Mouse (Mus musculus) left cerebral cortex, postnatal 14 days (tissue): ENCODE measurements at regions not wholly inside any gene's neighbourhood (a gene's known extent, or its start where the extent isn't known, plus 50 kb on each side); places are given as distances from the start of the nearest gene placed in this dataset.
"Not testable (repeated sequence)": the region's sequence is repeated elsewhere in the genome, so short reads cannot be mapped to it uniquely, and the experiment has no call there.

Experiments used
- DNase-seq, 2 experiments: peaks; one replicate each; pipeline ENCODE4 v3.0.0; 2021 to 2022; ENCODE audit warnings: low spot score in 2 of 2, mixed read lengths in 1 of 2
- intact Hi-C: fragments of 180-260 bp; cut with DNase I; formaldehyde crosslinking; loops from one replicate; pipeline ENCODE4 v1.15.1; 2025

DNA sequence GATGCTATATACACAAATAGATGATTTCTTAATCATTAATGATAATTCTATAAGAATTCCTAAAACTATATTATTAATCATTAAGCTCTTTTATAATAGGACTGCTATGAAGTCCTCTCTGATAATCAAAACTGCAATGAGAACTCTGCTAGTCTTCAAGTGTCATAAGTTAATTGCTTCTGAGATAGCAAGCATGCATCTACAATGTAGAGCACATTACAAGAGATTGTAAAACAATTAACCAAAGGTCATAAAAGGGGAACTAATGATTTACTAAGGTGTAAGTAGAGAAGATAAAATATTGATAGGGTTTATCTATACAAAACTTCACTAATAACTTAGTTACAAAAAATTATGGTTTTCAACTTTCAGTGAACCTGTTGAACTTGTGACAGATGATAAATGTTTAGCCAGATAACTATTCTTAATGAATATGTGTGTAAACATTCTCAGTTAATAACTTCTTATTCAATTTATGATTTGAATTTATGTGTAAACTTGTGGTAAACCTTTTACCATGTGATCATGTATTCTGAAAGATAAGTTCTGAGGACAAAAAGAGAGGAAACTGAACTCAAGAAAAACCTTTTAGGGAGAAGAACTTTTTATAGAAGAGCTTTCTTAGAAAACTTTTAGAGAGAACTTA lies 284.8 kb downstream of the Plod2 start:
- no peak for DNase-seq
- intact Hi-C loops, result no loop called here

DNA sequence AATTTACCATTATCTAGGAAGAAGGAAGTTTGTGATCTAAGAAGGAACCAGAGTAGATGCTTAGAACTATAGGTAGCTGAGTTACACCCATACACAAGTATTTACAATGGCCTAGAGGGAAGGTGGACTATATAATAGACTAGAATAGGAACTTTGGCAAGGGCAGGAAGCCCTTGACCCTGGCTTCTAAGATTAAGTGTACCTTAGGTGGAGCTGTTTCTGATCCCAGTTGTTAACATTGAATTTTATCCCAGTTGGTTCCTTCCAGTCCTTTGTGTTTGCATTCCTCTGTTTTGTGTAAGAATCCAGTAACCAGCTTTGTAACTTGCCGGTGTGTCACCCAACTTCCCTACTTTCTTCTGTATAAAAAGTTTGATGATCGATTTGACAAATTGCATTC lies 294.1 kb downstream of the Plod2 start:
- intact Hi-C loops, DNase-seq: not testable (repeated sequence)

- intact Hi-C loops, result no loop called here
- no peak for DNase-seq
These were observed 314.5 kb downstream of the Plod2 start for GRCm38 (mm10) chr9:92856410-92857083.

- no peak for DNase-seq
- intact Hi-C loops, result no loop called here
These were observed 323.8 kb downstream of the Plod2 start for GRCm38 (mm10) chr9:92865822-92866221.

DNA sequence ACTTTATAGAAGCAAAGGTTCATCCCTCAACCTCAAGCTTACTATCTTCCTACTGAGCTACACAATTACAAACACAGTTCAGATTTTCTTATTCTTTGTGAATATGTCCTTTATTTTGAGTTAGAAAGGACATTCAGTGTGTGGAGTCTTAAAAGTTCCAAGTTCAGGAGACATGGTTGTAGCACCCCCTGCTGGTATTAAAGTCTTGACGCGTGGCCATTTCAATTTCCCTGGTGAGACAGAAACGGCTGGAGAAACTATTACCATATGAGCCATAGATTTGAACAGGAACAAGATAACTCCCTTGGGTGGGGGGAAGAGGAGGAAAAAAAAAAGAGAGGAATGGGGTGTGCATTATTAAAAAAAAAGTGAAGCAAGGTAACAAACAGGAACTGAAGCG lies 336.6 kb downstream of the Plod2 start:
- peak; percentile 40 to 72 for DNase-seq

DNA sequence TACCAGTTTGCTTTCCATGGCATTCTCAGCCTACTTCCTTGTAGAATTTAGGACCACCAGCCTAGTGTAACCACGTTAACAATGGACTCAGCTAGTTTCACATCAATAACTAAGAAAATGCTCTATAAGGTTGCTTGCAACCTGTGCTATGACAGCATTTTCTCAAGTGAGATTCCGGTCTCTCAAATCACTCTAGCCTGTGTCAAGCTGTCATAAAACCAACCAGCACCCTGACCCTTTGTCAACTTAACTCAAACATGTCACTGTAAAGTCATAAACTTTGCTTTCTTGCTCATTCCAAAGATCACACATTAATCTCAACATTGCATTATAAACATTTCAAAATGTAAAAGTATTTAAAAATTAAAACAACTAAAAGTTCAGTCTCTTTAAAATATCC lies 337.8 kb downstream of the Plod2 start:
- intact Hi-C loops, result loop anchor here (5.0 to 10.0 kb wide), 4 partner anchors 243 to 735 kb away; no protein-coding TSS in a partner anchor
- DNase-seq, result no peak

More for the DNA sequence above, 336.6 kb downstream of the Plod2 start:
- intact Hi-C loops, result loop anchor here (5.0 to 10.0 kb wide), 4 partner anchors 241 to 734 kb away; no protein-coding TSS in a partner anchor

GRCm38 (mm10) chr9:92882251-92882832 lies 340.3 kb downstream of the Plod2 start:
- intact Hi-C loops, result no loop called here
- DNase-seq, result no peak

DNA sequence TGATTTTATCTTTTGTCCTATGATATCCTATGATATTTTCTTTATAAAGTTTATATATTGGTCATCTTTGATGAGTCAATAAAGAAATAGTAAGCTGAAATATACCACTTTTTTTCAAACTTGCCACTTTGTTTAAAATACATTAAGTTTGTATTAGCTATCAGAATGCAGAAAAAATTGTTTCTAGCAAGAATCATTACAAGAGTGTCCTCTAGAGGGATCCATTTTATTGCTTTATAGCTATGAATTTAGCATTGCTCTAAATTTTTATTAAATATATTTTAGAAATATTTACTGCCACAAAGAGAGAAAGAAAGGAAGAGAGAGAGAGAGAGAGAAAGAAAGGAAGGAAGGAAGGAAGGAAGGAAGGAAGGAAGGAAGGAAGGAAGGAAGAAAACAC lies 348.0 kb downstream of the Plod2 start:
- DNase-seq, result no peak
- intact Hi-C loops, result no loop called here

- DNase-seq, result peak in 1 of 2 experiments; percentile 38
- intact Hi-C loops, result no loop called here
These were observed 357.7 kb downstream of the Plod2 start for GRCm38 (mm10) chr9:92899733-92900132.

DNA sequence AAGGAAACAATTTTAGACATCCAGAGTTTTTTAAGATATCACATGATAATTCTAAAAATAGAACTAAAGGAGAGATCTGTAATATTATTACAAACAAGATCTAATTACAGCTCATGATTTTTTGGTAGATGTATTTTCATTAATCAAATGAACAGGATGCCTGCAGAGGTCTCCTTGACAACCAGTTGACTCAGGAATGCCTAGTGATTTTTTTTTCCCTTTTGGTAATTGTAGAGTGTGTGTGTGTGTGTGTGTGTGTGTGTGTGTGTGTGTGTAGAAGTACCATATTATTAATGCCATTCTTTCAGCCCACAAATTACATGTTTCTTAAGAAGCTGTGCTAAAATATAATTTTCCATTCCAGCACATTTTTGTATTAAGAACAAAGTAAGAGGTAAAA lies 365.1 kb downstream of the Plod2 start:
- no peak for DNase-seq
- intact Hi-C loops, result no loop called here

DNA sequence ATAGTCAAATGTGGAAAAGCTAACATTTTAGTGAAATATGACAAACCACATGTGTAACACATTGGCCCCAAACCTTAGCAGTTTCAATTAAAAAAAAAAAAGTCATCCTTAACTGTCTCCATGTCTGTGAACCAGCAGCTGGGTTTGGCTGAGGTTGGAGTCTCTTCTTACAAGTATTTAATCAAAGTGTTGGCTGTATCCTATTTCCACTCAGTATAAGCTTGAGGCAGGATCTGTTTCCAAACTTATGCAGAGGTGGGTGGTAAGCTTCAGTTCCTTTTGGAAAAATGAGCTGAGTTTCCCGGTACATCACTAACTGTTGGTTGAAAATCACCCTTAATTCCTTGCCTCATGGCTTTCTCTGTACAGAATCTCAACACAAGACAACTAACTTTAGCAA lies 377.4 kb downstream of the Plod2 start:
- DNase-seq, result peak in 1 of 2 experiments; percentile 6
- intact Hi-C loops, result no loop called here

- DNase-seq, result peak in 1 of 2 experiments; percentile 6
- intact Hi-C loops, result no loop called here
These were observed 388.4 kb downstream of the Plod2 start for GRCm38 (mm10) chr9:92930231-92930966.

DNA sequence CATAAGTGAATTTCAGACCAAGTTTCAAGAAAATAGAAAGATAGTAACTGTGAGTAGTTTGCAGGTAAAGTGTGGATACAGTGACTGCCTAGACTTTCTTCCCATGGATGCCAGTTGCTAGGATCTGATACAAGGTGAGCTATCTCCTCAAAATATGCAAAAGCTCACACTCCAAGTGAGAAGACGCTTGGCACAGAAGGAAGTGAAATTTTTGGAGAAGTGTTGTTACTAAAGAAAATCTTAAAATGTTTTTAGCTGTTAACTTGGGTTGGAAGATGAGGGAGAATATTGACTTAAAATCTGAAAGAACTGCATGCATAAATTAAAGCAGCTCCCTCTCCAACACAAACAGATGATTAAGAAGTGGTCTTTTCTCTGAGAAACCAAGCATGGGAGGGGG lies 395.8 kb downstream of the Plod2 start:
- peak in 1 of 2 experiments; percentile 29 for DNase-seq
- intact Hi-C loops, result no loop called here

- DNase-seq, result no peak
- intact Hi-C loops, result no loop called here
These were observed 408.1 kb downstream of the Plod2 start for GRCm38 (mm10) chr9:92950092-92950491.

DNA sequence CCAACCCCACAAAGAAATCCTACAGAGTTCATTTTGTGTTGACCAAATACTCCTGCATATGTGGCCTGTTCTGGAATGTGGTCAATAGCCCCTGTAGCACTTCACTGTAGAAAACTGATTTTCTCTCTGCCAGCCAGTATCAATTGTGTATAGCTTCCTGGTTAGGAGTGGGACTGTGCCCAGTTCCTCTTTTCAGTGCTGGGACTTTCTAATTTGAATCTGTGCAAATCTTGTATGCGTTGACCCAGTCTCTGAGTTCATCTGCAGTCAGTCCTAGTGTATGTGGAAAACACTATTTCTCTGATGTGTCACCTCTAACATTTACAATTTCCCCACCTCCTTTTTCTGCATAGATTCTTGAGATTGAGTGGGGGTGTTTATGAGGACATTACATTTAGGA lies 421.3 kb downstream of the Plod2 start:
- DNase-seq, result no peak
- intact Hi-C loops, result no loop called here

- DNase-seq, result no peak
- intact Hi-C loops, result no loop called here
These were observed 449.7 kb downstream of the Plod2 start for GRCm38 (mm10) chr9:92991759-92992158.

GRCm38 (mm10) chr9:92996156-92996555 lies 454.1 kb downstream of the Plod2 start:
- no peak for DNase-seq
- intact Hi-C loops, result no loop called here

GRCm38 (mm10) chr9:93005182-93005953 lies 463.3 kb downstream of the Plod2 start:
- intact Hi-C loops, result no loop called here
- no peak for DNase-seq

GRCm38 (mm10) chr9:93008511-93009302 lies 466.7 kb downstream of the Plod2 start:
- intact Hi-C loops, result no loop called here
- peak in 1 of 2 experiments; percentile 6 for DNase-seq
